In genomic region chr1:59376021-59376548, GRCm38 (mm10) we compare ENCODE assay signal across 11 mouse cellular contexts.
DNase-seq lines count a peak whose midpoint lies in the region; ATAC-seq lines count a peak whose summit lies in the region.
"Had no signal": no experiment of that assay in that cellular context is flagged by ENCODE, and none has a peak within 500 bp of the region (broad histone marks: within the 10 kb centered on the region; RNA-seq: fewer than 3 reads in every experiment).

No protein-coding gene starts in this region.

- peak; percentile 60 for ATAC-seq in kidney, embryonic 15.5 days (replicated peaks; ENCODE audit: low FRiP score)
- ATAC-seq in embryonic facial prominence, embryonic 13.5 days (ENCODE audit: insufficient number of reproducible peaks, insufficient read depth, low FRiP score, low TSS enrichment, low read depth): no peak
- peak; percentile 42; the same call in 1 of the 2 replicates for ATAC-seq in limb, embryonic 12.5 days (ENCODE audit: insufficient number of reproducible peaks, insufficient read depth, low FRiP score, low TSS enrichment, low read depth)
- ATAC-seq in neural tube, embryonic 13.5 days (ENCODE audit: low read depth): peak; percentile 67
- no peak for ATAC-seq in frontal cortex, adult (ENCODE audit: low TSS enrichment)

- no peaks in the 10 kb centered on the region for H3K36me3 ChIP-seq in kidney, embryonic 15.5 days
- H3K36me3 ChIP-seq in embryonic facial prominence, embryonic 13.5 days: no peaks in the 10 kb centered on the region
- H3K36me3 ChIP-seq in limb, embryonic 12.5 days: no peaks in the 10 kb centered on the region
- no peaks in the 10 kb centered on the region for H3K36me3 ChIP-seq in neural tube, embryonic 13.5 days
- H3K36me3 ChIP-seq: heart, embryonic 15.5 days had no signal

- 8% methylated on average over 13 of the region's 13 CpGs for WGBS in kidney, embryonic 15.5 days
- WGBS in embryonic facial prominence, embryonic 13.5 days: 13% methylated on average over 13 of the region's 13 CpGs
- WGBS in limb, embryonic 12.5 days: 5% methylated on average over 13 of the region's 13 CpGs
- WGBS in neural tube, embryonic 13.5 days: 1% methylated on average over 13 of the region's 13 CpGs

- H3K4me3 ChIP-seq in kidney, embryonic 15.5 days (replicated peaks): no peak overlapping the region
- no peak overlapping the region for H3K4me3 ChIP-seq in embryonic facial prominence, embryonic 13.5 days
- H3K4me3 ChIP-seq in limb, embryonic 12.5 days (replicated peaks): no peak overlapping the region
- H3K4me3 ChIP-seq in neural tube, embryonic 13.5 days: no peak overlapping the region
- H3K4me3 ChIP-seq: heart, embryonic 15.5 days had no signal

- H3K27me3 ChIP-seq in kidney, embryonic 15.5 days: peaks cover 5% of the 10 kb centered on the region; the same call in 1 of the 2 replicates
- H3K27me3 ChIP-seq in embryonic facial prominence, embryonic 13.5 days: no peaks in the 10 kb centered on the region
- H3K27me3 ChIP-seq in limb, embryonic 12.5 days: no peaks in the 10 kb centered on the region
- H3K27me3 ChIP-seq in neural tube, embryonic 13.5 days: no peaks in the 10 kb centered on the region
- H3K27me3 ChIP-seq: CH12.LX had no signal

- DNase-seq in kidney, adult 8-10 months: no peak
- DNase-seq in urinary bladder, adult 2 months (ENCODE audit: low spot score): no peak
- DNase-seq in T-cell, adult 2 months (ENCODE audit: low spot score): no peak
- DNase-seq: lung, postnatal 36 days had no signal

- H3K4me2 ChIP-seq in kidney, embryonic 15.5 days: peak overlapping the region; percentile 28; the same call in 1 of the 2 replicates
- 0 out of 2 replicates have a peak overlapping the region, but pooled peaks have one; percentile 11 for H3K4me2 ChIP-seq in embryonic facial prominence, embryonic 13.5 days
- H3K4me2 ChIP-seq in limb, embryonic 12.5 days: no peak overlapping the region; the same call in 1 of the 2 replicates
- H3K4me2 ChIP-seq in neural tube, embryonic 13.5 days: peak overlapping the region; percentile 34; the same call in 1 of the 2 replicates
- H3K4me2 ChIP-seq: heart, embryonic 15.5 days had no signal

- peaks cover 12% of the 10 kb centered on the region for H3K4me1 ChIP-seq in kidney, embryonic 15.5 days
- H3K4me1 ChIP-seq in embryonic facial prominence, embryonic 13.5 days: peaks cover 9% of the 10 kb centered on the region
- peaks cover 17% of the 10 kb centered on the region for H3K4me1 ChIP-seq in limb, embryonic 12.5 days (replicated peaks)
- H3K4me1 ChIP-seq in neural tube, embryonic 13.5 days (replicated peaks): peaks cover 12% of the 10 kb centered on the region

- H3K27ac ChIP-seq in kidney, embryonic 15.5 days: peak overlapping the region; percentile 56
- no peak overlapping the region for H3K27ac ChIP-seq in embryonic facial prominence, embryonic 13.5 days
- peak overlapping the region; percentile 53 for H3K27ac ChIP-seq in limb, embryonic 12.5 days
- peak overlapping the region; percentile 61 for H3K27ac ChIP-seq in neural tube, embryonic 13.5 days (replicated peaks)
- H3K27ac ChIP-seq: heart, embryonic 15.5 days had no signal

- no peaks in the 10 kb centered on the region for H3K9me3 ChIP-seq in kidney, embryonic 15.5 days (replicated peaks)
- H3K9me3 ChIP-seq in embryonic facial prominence, embryonic 13.5 days: no peaks in the 10 kb centered on the region
- H3K9me3 ChIP-seq in limb, embryonic 12.5 days: 0 out of 2 replicates have a peak, but pooled peaks cover 11% of the 10 kb centered on the region
- H3K9me3 ChIP-seq in neural tube, embryonic 13.5 days: 0 out of 2 replicates have a peak, but pooled peaks cover 4% of the 10 kb centered on the region
- H3K9me3 ChIP-seq: heart, embryonic 15.5 days had no signal

- no peak overlapping the region for H3K9ac ChIP-seq in kidney, embryonic 15.5 days
- no peak overlapping the region for H3K9ac ChIP-seq in embryonic facial prominence, embryonic 13.5 days
- H3K9ac ChIP-seq in limb, embryonic 12.5 days (replicated peaks): no peak overlapping the region
- H3K9ac ChIP-seq in neural tube, embryonic 13.5 days: 0 out of 2 replicates have a peak overlapping the region, but pooled peaks have one; percentile 26
- H3K9ac ChIP-seq: heart, embryonic 15.5 days had no signal

Comparison
In these comparisons a context has a peak if more than half of its experiments do, and no peak if none do; other contexts are left out.
1. ATAC-seq: peak in kidney, embryonic 15.5 days (single experiment), limb, embryonic 12.5 days (single experiment) and neural tube, embryonic 13.5 days (single experiment); none in embryonic facial prominence, embryonic 13.5 days (single experiment) and frontal cortex, adult (single experiment).